Mouse (Mus musculus) cerebellum, postnatal 10 days (tissue): Measurements from ENCODE around the gene Syn1.
A peak's percentile ranks its signal among the peaks of the same experiment; 100 is the strongest.

Experiments
- DNase-seq, 2 experiments: peaks; one replicate each; pipeline ENCODE4 v3.0.0; 2021; ENCODE audit warnings: mixed read lengths in 2 of 2

Syn1 gene

GRCm38 (mm10) chrX:20862105-20863065 lies 58.4 kb downstream of the Syn1 start:
- DNase-seq = peak; percentile 22 to 37

GRCm38 (mm10) chrX:20861453-20862104 lies 59.2 kb downstream of the Syn1 start:
- DNase-seq = no peak

- DNase-seq = no peak
Measured at GRCm38 (mm10) chrX:20853794-20854193, 67.0 kb downstream of the Syn1 start.

DNA sequence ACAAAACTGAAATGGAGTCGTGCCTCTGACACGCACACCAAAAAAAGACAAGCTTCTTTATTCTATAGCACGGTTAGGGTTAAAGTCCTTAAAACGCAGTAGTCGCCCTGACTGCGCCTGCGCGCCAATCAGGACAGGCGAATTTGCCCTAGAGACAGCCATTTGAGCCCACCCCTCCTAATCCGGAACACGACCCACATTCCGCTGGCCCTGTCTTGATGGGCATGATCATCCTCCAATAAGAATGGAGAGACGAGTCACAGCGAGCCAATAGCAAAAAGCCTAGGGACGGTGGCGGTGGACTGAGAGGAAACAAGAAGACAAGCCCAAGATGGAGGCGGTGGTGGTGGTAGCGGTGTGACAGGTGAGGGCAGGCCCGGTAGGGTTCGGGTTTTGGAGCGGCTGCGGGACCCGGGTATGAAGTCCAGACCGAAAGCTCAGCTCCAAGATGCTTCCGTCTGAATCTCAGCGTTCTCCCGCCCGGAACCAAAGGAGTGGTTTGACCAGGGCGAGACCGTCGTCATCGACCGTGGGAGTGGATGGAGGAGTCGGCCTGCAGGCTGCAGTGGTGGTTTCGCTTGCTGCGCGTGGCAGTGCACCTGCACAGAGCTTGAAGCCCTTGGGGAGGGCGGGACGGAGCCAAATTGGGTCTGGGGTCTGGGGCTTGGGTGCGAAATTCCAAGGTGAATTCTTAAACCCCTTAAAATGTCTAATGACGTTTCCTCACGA lies 72.4 kb downstream of the Syn1 start:
- DNase-seq = peak; percentile 91 to 93

DNA sequence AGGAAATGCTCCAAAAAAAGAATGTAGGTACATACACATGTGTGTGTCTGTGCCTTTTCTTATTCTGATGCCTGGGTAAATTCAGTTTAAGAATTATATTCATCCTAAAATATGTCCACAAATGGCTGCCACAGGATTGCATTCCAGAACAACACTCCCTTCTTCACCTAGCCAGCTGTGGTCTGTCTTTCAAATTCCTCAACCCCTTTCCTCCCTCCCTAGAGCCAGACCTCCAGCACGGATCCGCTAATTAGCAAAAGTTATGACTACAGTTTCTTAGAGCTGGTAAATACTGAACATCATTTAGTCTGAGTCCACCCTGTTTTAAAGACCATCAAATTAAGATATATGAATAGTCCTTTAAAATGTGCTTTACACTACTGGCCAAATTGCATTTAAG lies 73.0 kb downstream of the Syn1 start:
- DNase-seq = no peak

DNA sequence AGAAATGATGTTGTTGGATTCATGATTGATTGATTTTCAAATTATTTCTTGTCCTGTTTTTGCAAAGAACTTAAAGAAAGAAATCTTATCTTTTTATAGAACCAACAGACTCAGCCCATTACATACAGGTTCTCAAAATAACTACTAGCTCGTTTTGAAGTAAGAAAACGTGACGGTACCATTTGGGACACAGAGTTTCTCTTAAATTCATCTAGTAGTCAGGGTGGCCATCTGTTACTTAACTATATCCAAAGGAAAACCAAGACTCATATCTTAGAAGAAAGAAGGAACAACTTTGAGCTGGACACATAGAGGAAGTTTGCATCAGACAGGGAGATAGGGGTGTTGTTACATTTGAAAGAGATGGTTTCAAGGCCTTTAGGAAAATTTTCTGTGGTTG lies 73.6 kb downstream of the Syn1 start:
- no peak for DNase-seq

- DNase-seq = peak; percentile 56 to 57
Measured at GRCm38 (mm10) chrX:20828934-20829333, 91.9 kb downstream of the Syn1 start.

GRCm38 (mm10) chrX:20819708-20820426 lies 100.9 kb downstream of the Syn1 start:
- DNase-seq = peak; percentile 73 to 74

GRCm38 (mm10) chrX:20819204-20819628 lies 101.6 kb downstream of the Syn1 start:
- peak; percentile 89 to 91 for DNase-seq

GRCm38 (mm10) chrX:20816974-20817373 lies 103.8 kb downstream of the Syn1 start:
- DNase-seq = peak; percentile 45 to 47
